Mouse (Mus musculus) MEL (cell line): ENCODE results near the gene Cers5. TPM values are rescaled to one million over a fixed set of nuclear protein-coding genes. Genes with fewer than 3 reads are reported as not detected.

Source experiments
- DNase-seq: peaks from one replicate; pipeline ENCODE4 v3.0.0; 2011; ENCODE audit warnings: low read depth, low spot score
- H3K27ac ChIP-seq: 2 replicates; pipeline ENCODE4 v1.5.1; 2012; ENCODE audit warnings: low read depth, mild to moderate bottlenecking, control low read depth, low read length, moderate library complexity; ENCODE audit not compliant: control insufficient read depth
- H3K27me3 ChIP-seq, 2 experiments: fragments of 150-350 bp in 1 of 2; sonication (generic) in 1 of 2; 2 replicates each; pipeline ENCODE4 v1.6.1; 2012; ENCODE audit warnings: low read length in 2 of 2, mild to moderate bottlenecking in 2 of 2, improper control_type of control experiment in 1 of 2, moderate library complexity in 1 of 2; ENCODE audit not compliant: insufficient read depth in 2 of 2, control insufficient read depth in 1 of 2
- H3K36me3 ChIP-seq, 2 experiments: 2 replicates each; pipeline ENCODE4 v1.6.1; 2012 to 2014; ENCODE audit warnings: low read length in 2 of 2, improper control_type of control experiment in 1 of 2, inconsistent platforms in 1 of 2, mild to moderate bottlenecking in 1 of 2; ENCODE audit not compliant: insufficient read depth in 2 of 2, control insufficient read depth in 1 of 2
- H3K4me1 ChIP-seq, 2 experiments: fragments of 150-350 bp in 1 of 2; sonication (generic) in 1 of 2; 2 replicates each; pipeline ENCODE4 v1.6.1; 2012; ENCODE audit warnings: low read length in 2 of 2, improper control_type of control experiment in 1 of 2, mild to moderate bottlenecking in 1 of 2; ENCODE audit not compliant: insufficient read depth in 2 of 2, control insufficient read depth in 1 of 2
- H3K4me3 ChIP-seq, 2 experiments: fragments of 150-350 bp in 1 of 2; sonication (generic) in 1 of 2; 2 replicates each; pipeline ENCODE4 v1.5.1; 2012; ENCODE audit warnings: low read depth in 2 of 2, low read length in 2 of 2, mild to moderate bottlenecking in 2 of 2, moderate library complexity in 2 of 2, control low read depth in 1 of 2, improper control_type of control experiment in 1 of 2; ENCODE audit not compliant: control insufficient read depth in 1 of 2, insufficient read depth in 1 of 2
- H3K79me2 ChIP-seq: 2 replicates; pipeline ENCODE4 v1.6.1; 2012; ENCODE audit warnings: mild to moderate bottlenecking, low read length, moderate library complexity; ENCODE audit not compliant: control insufficient read depth, poor library complexity, insufficient read depth
- H3K9ac ChIP-seq: 2 replicates; pipeline ENCODE4 v1.6.1; 2012; ENCODE audit warnings: low read depth, mild to moderate bottlenecking, control low read depth, low read length, moderate library complexity; ENCODE audit not compliant: control insufficient read depth, poor library complexity, severe bottlenecking
- H3K9me3 ChIP-seq: fragments of 150-350 bp; sonication (generic); replicated peaks from 2 replicates; pipeline ENCODE4 v1.6.1; 2012; ENCODE audit warnings: mild to moderate bottlenecking, low read length, improper control_type of control experiment, moderate library complexity; ENCODE audit not compliant: insufficient read depth
- BHLHE40 ChIP-seq: IDR thresholded peaks from 2 replicates; pipeline ENCODE4 v1.6.1; 2012; ENCODE audit warnings: low read depth, mild to moderate bottlenecking, inconsistent platforms, low read length, improper control_type of control experiment, borderline replicate concordance
- CTCF ChIP-seq, 3 experiments: IDR thresholded peaks in 2 of 3; conservative IDR thresholded peaks in 1 of 3; 2 replicates each; pipeline ENCODE4 v1.5.1; 2011 to 2012; ENCODE audit warnings: low read length in 3 of 3, low read depth in 2 of 3, mild to moderate bottlenecking in 2 of 3, improper control_type of control experiment in 1 of 3, inconsistent platforms in 1 of 3, mixed read lengths in 1 of 3, moderate library complexity in 1 of 3; ENCODE audit not compliant: control insufficient read depth in 1 of 3, insufficient read depth in 1 of 3, poor library complexity in 1 of 3, severe bottlenecking in 1 of 3
- ELF1 ChIP-seq: IDR thresholded peaks from 2 replicates; pipeline ENCODE4 v1.6.1; 2014; ENCODE audit warnings: low read depth, mild to moderate bottlenecking, inconsistent platforms, low read length, improper control_type of control experiment, moderate library complexity
- ETS1 ChIP-seq: IDR thresholded peaks from 2 replicates; pipeline ENCODE4 v1.6.1; 2012; ENCODE audit warnings: low read depth, mild to moderate bottlenecking, inconsistent platforms, low read length, improper control_type of control experiment, moderate library complexity
- GABPA ChIP-seq: IDR thresholded peaks from 2 replicates; pipeline ENCODE4 v1.6.1; 2012; ENCODE audit warnings: low read depth, mild to moderate bottlenecking, inconsistent platforms, low read length, improper control_type of control experiment, moderate library complexity
- GATA1 ChIP-seq: IDR thresholded peaks from 2 replicates; pipeline ENCODE4 v1.6.1; 2011; ENCODE audit warnings: low read depth, low read length, improper control_type of control experiment
- MAFK ChIP-seq: IDR thresholded peaks from 2 replicates; pipeline ENCODE4 v1.6.1; 2011; ENCODE audit warnings: low read depth, mild to moderate bottlenecking, low read length, improper control_type of control experiment, borderline replicate concordance
- MAX ChIP-seq: IDR thresholded peaks from 2 replicates; pipeline ENCODE4 v1.6.1; 2011; ENCODE audit warnings: low read length, improper control_type of control experiment
- MXI1 ChIP-seq: IDR thresholded peaks from 2 replicates; pipeline ENCODE4 v1.6.1; 2011; ENCODE audit warnings: mild to moderate bottlenecking, low read depth, low read length, improper control_type of control experiment
- MYC ChIP-seq: IDR thresholded peaks from 2 replicates; pipeline ENCODE4 v1.6.1; 2011; ENCODE audit warnings: low read depth, mild to moderate bottlenecking, low read length, improper control_type of control experiment, moderate library complexity
- POLR2AphosphoS2 ChIP-seq: IDR thresholded peaks from 2 replicates; pipeline ENCODE4 v1.6.1; 2011; ENCODE audit warnings: low read length, improper control_type of control experiment
- POLR2AphosphoS5 ChIP-seq: IDR thresholded peaks from 2 replicates; pipeline ENCODE4 v1.6.1; 2012; ENCODE audit warnings: low read depth, borderline replicate concordance, mild to moderate bottlenecking, inconsistent platforms, low read length, moderate library complexity, mixed read lengths
- RAD21 ChIP-seq: IDR thresholded peaks from 2 replicates; pipeline ENCODE4 v1.6.1; 2011; ENCODE audit warnings: mild to moderate bottlenecking, low read depth, low read length, improper control_type of control experiment
- SIN3A ChIP-seq: IDR thresholded peaks from 2 replicates; pipeline ENCODE4 v1.6.1; 2012; ENCODE audit warnings: low read length, improper control_type of control experiment, inconsistent platforms
- SMC3 ChIP-seq: IDR thresholded peaks from 2 replicates; pipeline ENCODE4 v1.6.1; 2011; ENCODE audit warnings: low read depth, low read length, improper control_type of control experiment
- TBP ChIP-seq: IDR thresholded peaks from 2 replicates; pipeline ENCODE4 v1.8.0; 2011; ENCODE audit warnings: low read depth, low read length, improper control_type of control experiment
- TCF12 ChIP-seq: IDR thresholded peaks from 2 replicates; pipeline ENCODE4 v1.6.1; 2014; ENCODE audit warnings: low read depth, mild to moderate bottlenecking, inconsistent platforms, low read length, improper control_type of control experiment, moderate library complexity
- ZC3H11A ChIP-seq: IDR thresholded peaks from 2 replicates; pipeline ENCODE4 v1.6.1; 2012; ENCODE audit warnings: low read depth, mild to moderate bottlenecking, inconsistent platforms, low read length, improper control_type of control experiment
- ZMIZ1 ChIP-seq: IDR thresholded peaks from 2 replicates; pipeline ENCODE4 v1.6.1; 2012; ENCODE audit warnings: low read depth, mild to moderate bottlenecking, inconsistent platforms, low read length, improper control_type of control experiment, moderate library complexity
- ZNF384 ChIP-seq: IDR thresholded peaks from 2 replicates; pipeline ENCODE4 v1.6.1; 2012; ENCODE audit warnings: low read depth, mild to moderate bottlenecking, inconsistent platforms, low read length, improper control_type of control experiment
- polyA plus RNA-seq, 2 experiments: library from polyadenylated mRNA; stranded (reverse) in 1 of 2; unstranded in 1 of 2; fragments of >175 nt in 1 of 2; fragments of >200 nt in 1 of 2; gene quantifications; 2 replicates each; pipeline versions ENCODE4 v1.2.1 to v1.2.4; 2012; ENCODE audit warnings: low replicate concordance in 2 of 2, low read depth in 1 of 2; ENCODE audit not compliant: insufficient read length in 2 of 2, insufficient read depth in 1 of 2, missing spikeins in 1 of 2
- total RNA-seq: library from RNA; depleted of rRNA; stranded (reverse); fragments of 300-350 nt; gene quantifications from 2 replicates; pipeline ENCODE4 v1.2.3, GENCODE M21; 2012

Gene Cers5
- total and polyA plus RNA-seq, 3 experiments = 21.8 to 43.5 TPM; not detected in 1

DNA sequence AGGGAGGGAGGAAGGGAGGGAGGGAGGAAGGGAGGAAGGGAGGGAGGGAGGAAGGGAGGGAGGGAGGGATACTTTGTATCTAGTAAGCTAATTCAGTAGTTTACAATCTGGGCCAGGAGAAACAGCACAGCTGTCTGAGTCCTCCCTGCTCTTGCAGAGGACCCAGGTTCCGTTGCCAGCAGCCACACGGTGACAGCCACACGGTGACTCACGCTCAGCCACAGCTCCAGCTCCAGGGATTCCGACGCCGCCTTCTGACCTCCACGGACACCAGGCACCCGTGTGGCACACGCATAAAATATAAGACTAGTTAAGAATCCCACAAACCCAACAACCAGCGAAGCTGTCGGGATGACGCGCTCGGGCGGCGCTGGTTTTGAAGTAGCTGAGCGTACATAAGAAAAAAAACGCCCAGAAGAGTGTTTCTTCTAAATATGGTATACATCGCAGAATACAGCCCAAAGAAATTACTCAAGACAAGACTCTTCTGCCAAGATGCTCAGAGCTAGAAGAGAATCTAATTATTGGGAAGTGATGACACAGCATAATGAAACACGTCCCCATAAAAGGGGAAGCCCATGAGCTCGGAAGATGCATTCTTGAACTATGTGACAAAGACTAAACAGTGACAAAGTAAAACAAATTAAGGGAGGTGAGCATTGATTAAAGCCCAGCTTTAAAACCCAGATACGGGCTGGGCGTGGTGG, 42.0 kb upstream of the Cers5 start:
- DNase-seq = no peak
- Histone ChIP-seq H3K4me1 (no peaks in the 10 kb centered on the region), H3K27me3 (no peaks in the 10 kb centered on the region), H3K27ac (no peak overlapping the region), H3K9me3 (no peaks in the 10 kb centered on the region), H3K4me3 (no peak overlapping the region), H3K9ac (no peak overlapping the region), H3K36me3 (no peaks in the 10 kb centered on the region), H3K79me2 (no peaks in the 10 kb centered on the region)
- no peak for TF ChIP-seq CTCF (IDR thresholded peaks at IDR 0.05 in 2 of 3, conservative IDR thresholded peaks at IDR 0.05 in 1 of 3; ENCODE audit: control insufficient read depth in 1 of 3, insufficient read depth in 1 of 3, low read depth in 2 of 3, low read length in 3 of 3, poor library complexity in 1 of 3, severe bottlenecking in 1 of 3)
- no peak for TF ChIP-seq BHLHE40

DNA sequence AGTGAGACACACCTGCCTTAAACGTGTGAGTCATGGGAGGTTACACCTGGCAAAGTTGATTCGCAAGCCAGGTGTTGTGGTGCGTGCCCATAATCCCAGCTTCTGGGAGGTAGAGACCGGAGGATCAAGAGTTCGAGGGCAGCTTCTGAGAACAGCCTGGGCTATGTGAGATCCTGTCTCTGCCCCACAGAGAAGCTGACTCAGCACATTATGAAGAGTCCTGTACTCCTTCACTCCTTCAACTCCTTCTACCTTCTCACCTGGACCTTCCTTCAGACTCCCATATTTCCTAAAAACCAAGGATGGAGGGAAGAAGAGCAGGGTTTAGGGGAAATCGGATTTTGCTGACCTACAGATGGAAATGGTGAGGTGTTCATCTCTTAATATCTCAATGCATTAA, 41.0 kb upstream of the Cers5 start:
- H3K27ac ChIP-seq = no peak overlapping the region
- H3K79me2 ChIP-seq = no peaks in the 10 kb centered on the region
- DNase-seq = no peak
- H3K27me3 ChIP-seq = no peaks in the 10 kb centered on the region
- no peaks in the 10 kb centered on the region for H3K4me1 ChIP-seq
- TF ChIP-seq MXI1 (no peak), MAFK (peak; percentile 57; the same call in 1 of the 2 replicates)
- TF ChIP-seq, all 39 proteins: peak for 1
- Histone ChIP-seq H3K4me3 (no peak overlapping the region), H3K9ac (no peak overlapping the region), H3K9me3 (no peaks in the 10 kb centered on the region), H3K36me3 (no peaks in the 10 kb centered on the region)

DNA sequence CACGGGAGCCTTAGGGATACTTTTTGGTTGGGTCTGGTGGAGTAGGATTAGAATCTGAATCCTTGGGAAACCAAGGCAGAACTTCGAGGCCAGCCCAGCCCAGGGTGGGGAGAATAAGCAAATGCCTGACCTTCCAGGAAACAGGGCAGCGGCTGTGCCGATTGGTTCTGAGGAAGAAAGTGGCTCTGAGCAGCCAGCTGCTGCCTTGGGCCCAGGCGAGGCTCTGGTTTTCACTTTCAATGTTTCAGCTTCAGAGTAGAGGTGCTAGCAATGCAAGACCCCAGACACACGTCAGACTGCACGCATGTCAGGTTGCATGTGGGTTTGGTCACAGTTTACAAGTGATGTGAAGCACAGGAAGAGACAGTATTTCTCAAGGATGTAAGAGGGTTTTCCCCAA, 39.4 kb upstream of the Cers5 start:
- H3K9me3 ChIP-seq = no peaks in the 10 kb centered on the region
- no peak overlapping the region for H3K9ac ChIP-seq
- no peaks in the 10 kb centered on the region for H3K36me3 ChIP-seq
- 0 out of 4 replicates have a peak, but pooled peaks cover 0 to 1% of the 10 kb centered on the region in 2 experiments for H3K27me3 ChIP-seq
- TF ChIP-seq POLR2AphosphoS5 (no peak), MAX (no peak), SIN3A (no peak), RAD21 (no peak), GABPA (no peak), SMC3 (no peak), ZNF384 (no peak), GATA1 (no peak), ELF1 (no peak), TBP (no peak), ZC3H11A (no peak), POLR2AphosphoS2 (no peak), ETS1 (no peak), ZMIZ1 (no peak), MYC (no peak), MAFK (no peak), TCF12 (no peak)
- TF ChIP-seq, all 39 proteins: peak for 0
- H3K4me1 ChIP-seq = no peaks in the 10 kb centered on the region
- no peaks in the 10 kb centered on the region for H3K79me2 ChIP-seq
- no peak overlapping the region for H3K27ac ChIP-seq
- no peak overlapping the region for H3K4me3 ChIP-seq
- no peak for DNase-seq
